Mouse (Mus musculus): ENCODE results near the gene Atf5. TPM values are rescaled to one million over a fixed set of nuclear protein-coding genes. Genes with fewer than 3 reads are reported as not detected.

Gene Atf5
- polyA plus RNA-seq, 1 experiment, result 9.6 TPM

GRCm38 (mm10) chr7:44856265-44856916 lies 39.9 kb upstream of the Atf5 start:
- H3K4me3 ChIP-seq (ENCODE audit: low read depth, low read length), result peak overlapping the region; percentile 82
- TF ChIP-seq POLR2A (IDR thresholded peaks at IDR 0.05; ENCODE audit: insufficient read depth, low read length) (no peak), CTCF (IDR thresholded peaks at IDR 0.05; ENCODE audit: low read depth, low read length) (no peak), EP300 (IDR thresholded peaks at IDR 0.05; ENCODE audit: insufficient read depth, low read depth, low read length) (no peak)
- no peaks in the 10 kb centered on the region for H3K9me3 ChIP-seq (replicated peaks; ENCODE audit: control insufficient read depth, insufficient read depth, low read length, poor library complexity, severe bottlenecking)
- H3K4me1 ChIP-seq (ENCODE audit: control insufficient read depth, insufficient read depth, low read length), result no peaks in the 10 kb centered on the region
- no peaks in the 10 kb centered on the region for H3K27me3 ChIP-seq (ENCODE audit: control insufficient read depth, insufficient read depth, low read length, poor library complexity, severe bottlenecking)
- no peaks in the 10 kb centered on the region for H3K36me3 ChIP-seq (ENCODE audit: control insufficient read depth, insufficient read depth, low read length, poor library complexity, severe bottlenecking)
- H3K9ac ChIP-seq (ENCODE audit: low read depth, poor library complexity, severe bottlenecking), result peak overlapping the region; percentile 85
- peak overlapping the region; percentile 74; the same call in 1 of the 2 replicates for H3K27ac ChIP-seq (ENCODE audit: insufficient read depth, low read length)

- TF ChIP-seq CTCF (IDR thresholded peaks at IDR 0.05; ENCODE audit: low read depth, low read length) (no peak), POLR2A (IDR thresholded peaks at IDR 0.05; ENCODE audit: insufficient read depth, low read length) (no peak), EP300 (IDR thresholded peaks at IDR 0.05; ENCODE audit: insufficient read depth, low read depth, low read length) (no peak)
- Histone ChIP-seq H3K9me3 (replicated peaks; ENCODE audit: control insufficient read depth, insufficient read depth, low read length, poor library complexity, severe bottlenecking) (no peaks in the 10 kb centered on the region), H3K27ac (ENCODE audit: insufficient read depth, low read length) (peak overlapping the region; percentile 28), H3K27me3 (ENCODE audit: control insufficient read depth, insufficient read depth, low read length, poor library complexity, severe bottlenecking) (no peaks in the 10 kb centered on the region), H3K36me3 (ENCODE audit: control insufficient read depth, insufficient read depth, low read length, poor library complexity, severe bottlenecking) (no peaks in the 10 kb centered on the region), H3K4me3 (ENCODE audit: low read depth, low read length) (peak overlapping the region; percentile 77; the same call in 1 of the 2 replicates), H3K9ac (ENCODE audit: low read depth, poor library complexity, severe bottlenecking) (peak overlapping the region; percentile 35), H3K4me1 (ENCODE audit: control insufficient read depth, insufficient read depth, low read length) (no peaks in the 10 kb centered on the region)
Observed at GRCm38 (mm10) chr7:44855036-44855435, 38.6 kb upstream of the Atf5 start.

- TF ChIP-seq CTCF (IDR thresholded peaks at IDR 0.05; ENCODE audit: low read depth, low read length) (no peak), POLR2A (IDR thresholded peaks at IDR 0.05; ENCODE audit: insufficient read depth, low read length) (no peak), EP300 (IDR thresholded peaks at IDR 0.05; ENCODE audit: insufficient read depth, low read depth, low read length) (no peak)
- H3K36me3 ChIP-seq (ENCODE audit: control insufficient read depth, insufficient read depth, low read length, poor library complexity, severe bottlenecking), result no peaks in the 10 kb centered on the region
- H3K4me1 ChIP-seq (ENCODE audit: control insufficient read depth, insufficient read depth, low read length), result no peaks in the 10 kb centered on the region
- H3K4me3 ChIP-seq (ENCODE audit: low read depth, low read length), result peak overlapping the region; percentile 77
- peak overlapping the region; percentile 35 for H3K9ac ChIP-seq (ENCODE audit: low read depth, poor library complexity, severe bottlenecking)
- H3K27me3 ChIP-seq (ENCODE audit: control insufficient read depth, insufficient read depth, low read length, poor library complexity, severe bottlenecking), result no peaks in the 10 kb centered on the region
- no peaks in the 10 kb centered on the region for H3K9me3 ChIP-seq (replicated peaks; ENCODE audit: control insufficient read depth, insufficient read depth, low read length, poor library complexity, severe bottlenecking)
- H3K27ac ChIP-seq (ENCODE audit: insufficient read depth, low read length), result peak overlapping the region; percentile 28
Observed at GRCm38 (mm10) chr7:44854356-44855031, 38.0 kb upstream of the Atf5 start.

- no peaks in the 10 kb centered on the region for H3K4me1 ChIP-seq (ENCODE audit: control insufficient read depth, insufficient read depth, low read length)
- H3K4me3 ChIP-seq (ENCODE audit: low read depth, low read length), result peak overlapping the region; percentile 77
- H3K27me3 ChIP-seq (ENCODE audit: control insufficient read depth, insufficient read depth, low read length, poor library complexity, severe bottlenecking), result no peaks in the 10 kb centered on the region
- no peak for TF ChIP-seq CTCF (IDR thresholded peaks at IDR 0.05; ENCODE audit: low read depth, low read length)
- no peak for TF ChIP-seq EP300 (IDR thresholded peaks at IDR 0.05; ENCODE audit: insufficient read depth, low read depth, low read length)
- TF ChIP-seq POLR2A (IDR thresholded peaks at IDR 0.05; ENCODE audit: insufficient read depth, low read length), result no peak
- H3K36me3 ChIP-seq (ENCODE audit: control insufficient read depth, insufficient read depth, low read length, poor library complexity, severe bottlenecking), result no peaks in the 10 kb centered on the region
- H3K9me3 ChIP-seq (replicated peaks; ENCODE audit: control insufficient read depth, insufficient read depth, low read length, poor library complexity, severe bottlenecking), result no peaks in the 10 kb centered on the region
- H3K9ac ChIP-seq (ENCODE audit: low read depth, poor library complexity, severe bottlenecking), result peak overlapping the region; percentile 35
- H3K27ac ChIP-seq (ENCODE audit: insufficient read depth, low read length), result peak overlapping the region; percentile 17; the same call in 1 of the 2 replicates
Observed at GRCm38 (mm10) chr7:44853596-44854355, 37.3 kb upstream of the Atf5 start.

- H3K27ac ChIP-seq (ENCODE audit: insufficient read depth, low read length), result no peak overlapping the region
Observed at GRCm38 (mm10) chr7:44853065-44853464, 36.6 kb upstream of the Atf5 start.

More at GRCm38 (mm10) chr7:44853065-44853464, 36.6 kb upstream of the Atf5 start:
- H3K9me3 ChIP-seq (replicated peaks; ENCODE audit: control insufficient read depth, insufficient read depth, low read length, poor library complexity, severe bottlenecking), result no peaks in the 10 kb centered on the region
- H3K4me3 ChIP-seq (ENCODE audit: low read depth, low read length), result no peak overlapping the region; the same call in 1 of the 2 replicates
- H3K27me3 ChIP-seq (ENCODE audit: control insufficient read depth, insufficient read depth, low read length, poor library complexity, severe bottlenecking), result no peaks in the 10 kb centered on the region
- TF ChIP-seq CTCF (IDR thresholded peaks at IDR 0.05; ENCODE audit: low read depth, low read length) (no peak), EP300 (IDR thresholded peaks at IDR 0.05; ENCODE audit: insufficient read depth, low read depth, low read length) (no peak), POLR2A (IDR thresholded peaks at IDR 0.05; ENCODE audit: insufficient read depth, low read length) (no peak)
- H3K9ac ChIP-seq (ENCODE audit: low read depth, poor library complexity, severe bottlenecking), result peak overlapping the region; percentile 41; the same call in 1 of the 2 replicates
- no peaks in the 10 kb centered on the region for H3K4me1 ChIP-seq (ENCODE audit: control insufficient read depth, insufficient read depth, low read length)
- H3K36me3 ChIP-seq (ENCODE audit: control insufficient read depth, insufficient read depth, low read length, poor library complexity, severe bottlenecking), result no peaks in the 10 kb centered on the region
